Mouse (Mus musculus) olfactory bulb, adult 2 months (tissue): ENCODE results near the gene Psmd1. TPM values are rescaled to one million over a fixed set of nuclear protein-coding genes. Genes with fewer than 3 reads are reported as not detected.

ENCODE experiments used
- H3K27ac ChIP-seq: fragments of 200-500 bp; 2 replicates; pipeline ENCODE4 v1.5.1; 2012; ENCODE audit warnings: low read depth, low read length; ENCODE audit not compliant: insufficient read depth
- H3K4me1 ChIP-seq: fragments of 200-500 bp; 2 replicates; pipeline ENCODE4 v1.6.1; 2012; ENCODE audit warnings: low read length; ENCODE audit not compliant: control insufficient read depth, insufficient read depth
- H3K4me3 ChIP-seq: fragments of 200-500 bp; 2 replicates; pipeline ENCODE4 v1.5.1; 2012; ENCODE audit warnings: mild to moderate bottlenecking, low read depth, low read length, moderate library complexity; ENCODE audit not compliant: insufficient read depth
- CTCF ChIP-seq: fragments of 200-500 bp; IDR thresholded peaks from 2 replicates; pipeline ENCODE4 v1.5.1; 2012; ENCODE audit warnings: low read depth, mild to moderate bottlenecking, low read length, moderate library complexity; ENCODE audit not compliant: insufficient read depth
- POLR2A ChIP-seq: fragments of 200-500 bp; IDR thresholded peaks from 2 replicates; pipeline ENCODE4 v1.6.1; 2012; ENCODE audit warnings: mild to moderate bottlenecking, low read depth, low read length, moderate library complexity; ENCODE audit not compliant: insufficient read depth
- WGBS: fragments of 180-500 bp; shearing (Covaris S2); methylation state at CpG from one replicate; pipeline ENCODE4 v1.1.7; 2018; 5-methylcytosine and 5-hydroxymethylcytosine counted together
- polyA plus RNA-seq: library from polyadenylated mRNA; stranded (reverse); fragments of >200 nt; gene quantifications from 2 replicates; pipeline ENCODE4 v1.2.4, GENCODE M21; 2012; ENCODE audit warnings: low replicate concordance; ENCODE audit not compliant: missing spikeins, insufficient read depth, insufficient read length

Gene Psmd1
- polyA plus RNA-seq, 1 experiment, result 97.9 TPM

DNA sequence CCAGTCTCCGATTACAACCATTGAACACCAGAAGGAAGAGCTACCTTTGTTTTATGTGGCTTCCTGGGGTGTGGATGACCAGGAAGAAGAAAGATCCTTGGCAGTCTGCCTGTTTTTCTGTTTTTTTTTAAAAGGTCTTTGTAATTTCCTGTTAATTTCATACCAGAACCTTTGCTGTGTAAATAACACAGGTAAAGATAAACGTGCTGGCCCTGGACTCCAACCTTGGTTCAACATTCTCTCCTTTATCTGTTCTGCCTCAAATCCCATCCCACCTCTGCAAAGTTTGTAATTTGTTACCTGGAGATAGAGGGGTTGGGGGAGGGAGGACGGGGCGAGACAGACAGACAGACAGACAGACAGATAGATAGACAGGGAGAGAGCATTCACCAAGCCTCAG is 24.1 kb upstream of the Psmd1 start:
- no peak overlapping the region for H3K4me3 ChIP-seq
- H3K27ac ChIP-seq, result no peak overlapping the region
- TF ChIP-seq CTCF (no peak), POLR2A (no peak)
- peaks cover 3% of the 10 kb centered on the region; the same call in 1 of the 2 replicates for H3K4me1 ChIP-seq
- 76% methylated on average over 4 of the region's 4 CpGs for WGBS

DNA sequence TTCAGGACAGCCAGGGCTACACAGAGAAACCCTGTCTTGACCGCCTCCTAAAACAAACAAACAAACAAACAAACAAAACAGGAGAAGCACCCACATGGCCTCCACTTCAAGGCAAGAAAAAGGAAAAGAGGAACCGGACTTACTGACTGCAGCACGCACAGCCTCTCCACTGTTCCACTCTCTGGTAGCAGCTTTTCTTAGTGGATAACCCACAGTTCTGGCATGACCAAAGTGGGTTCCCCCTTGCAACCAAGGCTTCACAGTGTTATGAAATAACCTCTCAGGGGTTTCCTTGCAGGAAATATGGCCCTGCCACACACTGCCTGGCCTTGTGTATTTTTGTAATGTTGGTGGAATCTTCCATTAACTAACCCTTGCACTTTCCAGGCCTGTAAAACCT is 23.4 kb upstream of the Psmd1 start:
- 92% methylated on average over 3 of the region's 3 CpGs for WGBS
- Histone ChIP-seq H3K27ac (no peak overlapping the region), H3K4me3 (no peak overlapping the region), H3K4me1 (peaks cover 6% of the 10 kb centered on the region)
- TF ChIP-seq CTCF, result no peak
- no peak for TF ChIP-seq POLR2A

DNA sequence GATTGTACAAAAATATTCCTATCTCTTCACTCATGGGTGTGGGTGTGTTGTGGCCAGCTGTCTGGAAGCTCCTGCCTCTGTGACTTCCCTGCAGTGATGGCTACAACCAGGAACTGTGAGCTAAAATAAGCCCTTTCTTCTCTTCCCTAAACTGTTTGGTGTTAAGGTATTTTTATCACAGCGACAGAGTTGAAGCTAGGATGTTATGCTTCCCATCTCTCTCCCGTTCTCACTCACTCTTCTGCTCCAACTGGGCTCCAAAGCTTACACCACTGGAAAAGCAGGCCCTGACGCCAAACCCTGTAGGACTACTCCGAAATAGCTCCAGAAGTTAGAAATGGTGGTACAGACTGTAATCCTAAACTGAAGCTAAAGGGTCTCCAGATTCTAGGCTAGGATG is 19.1 kb upstream of the Psmd1 start:
- WGBS, result 66% methylated on average over 4 of the region's 4 CpGs
- Histone ChIP-seq H3K27ac (no peak overlapping the region), H3K4me1 (peaks cover 10% of the 10 kb centered on the region), H3K4me3 (no peak overlapping the region)
- no peak for TF ChIP-seq POLR2A
- TF ChIP-seq CTCF, result no peak

DNA sequence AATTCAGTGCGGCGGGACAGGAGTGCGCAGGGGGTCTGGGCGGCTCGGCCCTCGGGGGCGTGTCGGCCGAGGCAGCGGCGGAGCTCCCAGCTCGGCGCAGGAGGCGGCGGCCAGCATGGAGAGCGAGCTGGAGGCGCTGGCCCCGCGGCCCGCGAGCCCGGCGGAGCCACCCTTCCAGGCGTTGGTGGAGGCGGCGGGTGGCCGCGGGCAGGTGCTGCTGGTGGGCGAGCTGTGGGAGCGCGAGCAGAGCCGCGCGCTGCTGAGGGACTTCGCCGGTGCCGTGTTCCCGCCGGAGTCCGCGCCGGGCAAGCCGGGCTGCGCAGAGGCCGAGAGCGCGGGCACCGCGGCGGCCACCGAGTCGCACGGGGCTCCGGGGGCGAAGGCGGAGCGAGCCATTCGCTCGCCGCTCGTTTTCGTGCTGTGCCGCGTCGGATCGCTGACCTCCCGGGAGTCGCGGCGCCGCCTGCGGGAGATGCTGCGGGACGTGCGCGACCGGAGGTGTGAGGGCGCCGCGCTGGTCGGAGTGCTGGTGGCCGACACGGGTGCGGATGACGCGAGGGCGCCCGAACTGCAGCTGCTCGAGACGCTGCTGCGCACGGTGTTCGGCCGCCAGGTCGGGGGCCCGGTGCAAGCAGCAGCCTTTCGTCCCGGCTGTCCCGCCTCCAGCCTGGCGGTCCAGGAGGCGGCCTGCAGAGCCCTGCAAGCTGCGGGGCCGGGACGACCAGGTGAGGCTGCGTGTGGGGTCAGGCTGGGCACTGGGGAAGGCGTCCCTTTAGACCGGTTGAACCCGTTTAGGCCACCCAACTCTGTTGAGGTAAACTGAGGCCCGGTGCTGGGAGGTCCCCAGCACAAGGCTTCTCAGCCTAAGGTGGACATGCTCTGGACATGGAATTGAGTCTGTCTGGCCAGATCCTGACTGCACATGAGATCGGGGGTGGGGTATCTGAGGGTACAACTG is 18.1 kb upstream of the Psmd1 start, which contains the start of gene 2810459M11Rik:
TSS of gene 2810459M11Rik (plus strand) at position 16 of the 958 bp plus-strand sequence.
- H3K4me3 ChIP-seq, result peak within 1 kb of the TSS; percentile 48
- TF ChIP-seq POLR2A (0 out of 2 replicates have a peak, but pooled peaks have one; percentile 12), CTCF (no peak; the same call in 1 of the 2 replicates)
- under 1% methylated on average over 109 of the region's 110 CpGs for WGBS
- no peak within 1 kb of the TSS for H3K27ac ChIP-seq
- H3K4me1 ChIP-seq, result peaks cover 10% of the 10 kb centered on the region

DNA sequence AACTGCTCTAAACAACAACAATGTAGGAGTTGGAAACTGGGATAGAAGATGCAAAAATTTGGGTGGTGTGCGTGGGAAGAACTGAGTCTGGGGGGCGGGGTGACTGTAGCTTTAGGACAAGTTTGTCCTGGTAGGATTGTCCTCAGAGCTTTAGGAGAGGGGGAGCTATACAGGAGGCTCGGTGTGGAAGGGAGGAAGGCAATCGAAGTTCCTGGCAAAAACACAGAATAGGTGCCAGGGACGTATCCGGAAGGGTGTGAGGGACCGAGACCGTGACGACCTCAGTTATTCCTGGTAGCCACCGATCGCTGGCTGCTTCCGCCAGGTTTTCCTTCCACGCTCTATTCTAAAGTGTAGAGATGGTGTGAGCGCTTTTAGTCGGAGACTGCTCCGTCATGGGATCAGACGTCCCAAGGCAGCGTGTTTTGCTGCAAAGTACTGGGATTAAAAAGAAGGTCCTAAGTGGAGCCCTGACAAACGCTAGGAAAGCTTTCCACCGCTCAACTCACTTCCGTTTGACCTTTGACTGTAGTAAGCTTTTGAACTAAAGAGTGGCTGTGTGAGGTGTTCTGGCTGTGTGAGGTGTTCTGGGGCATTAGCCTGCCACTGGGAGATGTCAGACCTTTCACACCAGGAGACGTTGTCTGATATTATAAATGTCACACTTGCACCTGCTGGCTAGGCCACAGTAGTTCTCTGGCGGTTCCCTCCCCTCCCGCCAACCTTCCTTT is 17.2 kb upstream of the Psmd1 start:
- Histone ChIP-seq H3K4me3 (peak overlapping the region; percentile 21), H3K4me1 (peaks cover 10% of the 10 kb centered on the region), H3K27ac (no peak overlapping the region)
- 36% methylated on average over 24 of the region's 24 CpGs for WGBS
- TF ChIP-seq CTCF (no peak), POLR2A (no peak)

DNA sequence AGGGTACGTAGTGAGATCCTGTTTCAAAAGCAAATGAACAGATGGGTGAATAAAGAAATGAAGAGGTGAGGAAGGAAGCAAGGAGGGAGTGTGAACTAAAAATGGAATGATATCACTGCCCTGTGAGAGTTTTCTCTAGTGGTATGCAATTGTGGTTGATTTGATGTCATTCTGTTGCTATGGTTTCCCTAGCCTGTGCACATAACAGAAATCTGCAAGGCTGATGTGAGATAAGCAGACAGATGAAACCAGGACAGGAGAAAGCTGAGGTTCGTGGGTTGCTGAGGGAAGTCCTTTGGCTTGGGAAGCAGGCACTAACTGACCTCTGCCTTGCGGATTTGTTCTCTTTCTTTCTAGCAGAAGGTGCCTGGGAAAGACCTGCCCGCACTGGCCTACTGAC is 16.0 kb upstream of the Psmd1 start:
- Histone ChIP-seq H3K4me3 (no peak overlapping the region), H3K4me1 (peaks cover 14% of the 10 kb centered on the region), H3K27ac (no peak overlapping the region)
- TF ChIP-seq CTCF (no peak), POLR2A (no peak)
- WGBS, result 80% methylated on average over 4 of the region's 4 CpGs

DNA sequence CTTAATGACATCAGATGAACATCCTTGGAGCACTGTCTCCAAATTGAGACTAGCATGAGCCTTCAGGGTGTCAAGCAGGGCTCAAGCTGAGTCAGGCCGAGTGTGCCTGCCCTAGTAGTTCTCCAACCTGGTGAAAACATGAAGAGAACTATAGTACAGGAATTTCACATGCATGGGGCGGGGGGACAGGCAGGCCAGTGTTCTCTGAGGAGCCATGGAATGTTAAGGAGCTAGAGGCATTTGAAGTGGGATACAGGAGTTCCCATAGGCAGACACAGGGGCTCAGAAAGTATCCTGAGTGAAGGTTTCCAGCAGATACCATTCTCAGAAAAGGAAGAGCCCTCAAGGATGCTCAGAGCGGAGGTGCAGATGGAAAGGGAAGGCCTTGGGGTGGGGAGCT is 15.4 kb upstream of the Psmd1 start:
- H3K4me1 ChIP-seq, result peaks cover 15% of the 10 kb centered on the region
- WGBS, result 89% methylated on average over 3 of the region's 3 CpGs
- H3K4me3 ChIP-seq, result no peak overlapping the region
- TF ChIP-seq CTCF, result no peak
- no peak for TF ChIP-seq POLR2A
- H3K27ac ChIP-seq, result no peak overlapping the region

DNA sequence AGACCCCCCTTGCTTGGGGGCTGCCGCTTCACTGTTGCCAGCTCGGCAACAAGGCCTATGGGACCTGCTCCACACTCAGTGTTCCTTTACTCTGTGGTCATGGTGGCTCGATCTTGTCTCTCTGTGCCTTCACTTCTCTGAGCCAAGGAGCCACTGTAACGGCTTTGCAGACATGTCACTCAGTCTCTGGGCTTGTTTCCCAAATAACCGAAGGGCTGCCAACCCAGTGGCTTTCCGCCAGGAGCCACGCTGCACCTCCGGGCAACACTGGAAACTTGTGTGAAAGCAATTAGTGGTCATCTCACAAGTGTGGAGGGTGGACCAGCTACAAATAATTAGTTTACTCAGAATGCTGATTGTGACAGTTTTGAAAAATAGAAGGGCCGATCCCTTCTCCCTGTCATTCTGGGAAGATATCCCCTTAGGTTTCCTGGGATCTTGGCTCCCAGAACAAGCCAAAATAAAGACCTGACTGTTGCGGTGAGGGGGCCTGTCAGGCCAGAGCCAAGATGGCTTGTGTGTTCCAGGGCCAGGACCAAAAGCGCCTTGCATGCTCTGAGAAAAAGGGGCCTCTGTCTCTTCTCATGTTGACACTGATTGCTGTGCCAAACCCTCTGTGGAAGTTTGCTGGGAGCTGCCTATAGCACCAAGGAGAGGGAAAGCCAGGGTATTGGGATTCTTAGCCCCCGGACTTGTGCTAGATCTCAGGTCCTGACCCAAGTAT is 10.8 kb upstream of the Psmd1 start:
- TF ChIP-seq CTCF, result no peak
- TF ChIP-seq POLR2A, result no peak
- WGBS, result 55% methylated on average over 12 of the region's 12 CpGs
- no peak overlapping the region for H3K4me3 ChIP-seq
- no peak overlapping the region for H3K27ac ChIP-seq
- peaks cover 5% of the 10 kb centered on the region for H3K4me1 ChIP-seq
